Mouse (Mus musculus) ovary, adult 18-20 months (tissue): Measurements from ENCODE around the gene Gabrg2.

Experiments used
- DNase-seq: peaks from one replicate; pipeline ENCODE4 v3.0.0; 2022; ENCODE audit warnings: low spot score, mixed read lengths

Gene Gabrg2

GRCm38 (mm10) chr11:42000190-42001098, at the start of gene Gabrg2:
Gene Gabrg2 (minus strand): TSS chr11:42000857.
- no peak for DNase-seq

GRCm38 (mm10) chr11:42048201-42048600, 47.5 kb upstream of the Gabrg2 start:
- no peak for DNase-seq

GRCm38 (mm10) chr11:41999468-41999881, 1.2 kb downstream of the Gabrg2 start:
- peak; percentile 2 for DNase-seq

- DNase-seq = no peak
Observed at GRCm38 (mm10) chr11:41980152-41980551, 20.5 kb downstream of the Gabrg2 start.

GRCm38 (mm10) chr11:41968595-41968994, 32.1 kb downstream of the Gabrg2 start:
- DNase-seq = no peak

GRCm38 (mm10) chr11:41962706-41963105, 38.0 kb downstream of the Gabrg2 start:
- no peak for DNase-seq

- no peak for DNase-seq
Observed at GRCm38 (mm10) chr11:41953550-41953949, 47.1 kb downstream of the Gabrg2 start.

- DNase-seq = no peak
Observed at GRCm38 (mm10) chr11:41951898-41952297, 48.8 kb downstream of the Gabrg2 start.

GRCm38 (mm10) chr11:41945471-41945870, 55.2 kb downstream of the Gabrg2 start:
- no peak for DNase-seq

GRCm38 (mm10) chr11:41937979-41938378, 62.7 kb downstream of the Gabrg2 start:
- no peak for DNase-seq

- no peak for DNase-seq
Observed at GRCm38 (mm10) chr11:41918864-41919263, 81.8 kb downstream of the Gabrg2 start.

GRCm38 (mm10) chr11:41914066-41914465, 86.6 kb downstream of the Gabrg2 start:
- DNase-seq = no peak

- DNase-seq = no peak
Observed at GRCm38 (mm10) chr11:41903661-41904060, 97.0 kb downstream of the Gabrg2 start.
